Mouse (Mus musculus): ENCODE results near the gene Hs3st4. TPM values are rescaled to one million over a fixed set of nuclear protein-coding genes. Genes with fewer than 3 reads are reported as not detected.

The Hs3st4 gene
- polyA plus RNA-seq, 1 experiment, result 0.09 TPM

- H3K27me3 ChIP-seq (ENCODE audit: control insufficient read depth, insufficient read depth, low read length), result no peaks in the 10 kb centered on the region
- no peak overlapping the region for H3K27ac ChIP-seq (ENCODE audit: insufficient read depth, low read depth, low read length)
- TF ChIP-seq CTCF (IDR thresholded peaks at IDR 0.05; ENCODE audit: extremely low read depth, insufficient read length, insufficient replicate concordance, low read depth, low read length) (no peak), POLR2A (IDR thresholded peaks at IDR 0.05; ENCODE audit: low read depth, low read length) (no peak)
- no peaks in the 10 kb centered on the region for H3K36me3 ChIP-seq (ENCODE audit: control insufficient read depth, insufficient read depth, low read length)
- peaks cover 3% of the 10 kb centered on the region; the same call in 1 of the 2 replicates for H3K4me1 ChIP-seq (ENCODE audit: control insufficient read depth, insufficient read depth, insufficient read length, low read length)
- no peak overlapping the region for H3K4me3 ChIP-seq (ENCODE audit: low read depth, low read length)
- 21% methylated on average over 1 of the region's 1 CpGs for WGBS
Measured at GRCm38 (mm10) chr7:124372297-124372696, 389.6 kb downstream of the Hs3st4 start.

GRCm38 (mm10) chr7:124372697-124373096 lies 390.0 kb downstream of the Hs3st4 start:
- Histone ChIP-seq H3K36me3 (ENCODE audit: control insufficient read depth, insufficient read depth, low read length) (no peaks in the 10 kb centered on the region), H3K27me3 (ENCODE audit: control insufficient read depth, insufficient read depth, low read length) (no peaks in the 10 kb centered on the region), H3K4me3 (ENCODE audit: low read depth, low read length) (no peak overlapping the region), H3K27ac (ENCODE audit: insufficient read depth, low read depth, low read length) (no peak overlapping the region), H3K4me1 (ENCODE audit: control insufficient read depth, insufficient read depth, insufficient read length, low read length) (peaks cover 3% of the 10 kb centered on the region; the same call in 1 of the 2 replicates)
- TF ChIP-seq CTCF (IDR thresholded peaks at IDR 0.05; ENCODE audit: extremely low read depth, insufficient read length, insufficient replicate concordance, low read depth, low read length) (no peak), POLR2A (IDR thresholded peaks at IDR 0.05; ENCODE audit: low read depth, low read length) (no peak)
- WGBS, result 26% methylated on average over 2 of the region's 2 CpGs

GRCm38 (mm10) chr7:124383489-124383888 lies 400.8 kb downstream of the Hs3st4 start:
- WGBS, result 34% methylated on average over 4 of the region's 4 CpGs
- TF ChIP-seq POLR2A (IDR thresholded peaks at IDR 0.05; ENCODE audit: low read depth, low read length) (no peak), CTCF (IDR thresholded peaks at IDR 0.05; ENCODE audit: extremely low read depth, insufficient read length, insufficient replicate concordance, low read depth, low read length) (no peak)
- 0 out of 2 replicates have a peak, but pooled peaks cover 2% of the 10 kb centered on the region for H3K4me1 ChIP-seq (ENCODE audit: control insufficient read depth, insufficient read depth, insufficient read length, low read length)

GRCm38 (mm10) chr7:124399184-124399583 lies 416.5 kb downstream of the Hs3st4 start:
- no peaks in the 10 kb centered on the region for H3K36me3 ChIP-seq (ENCODE audit: control insufficient read depth, insufficient read depth, low read length)
- TF ChIP-seq CTCF (IDR thresholded peaks at IDR 0.05; ENCODE audit: extremely low read depth, insufficient read length, insufficient replicate concordance, low read depth, low read length) (no peak), POLR2A (IDR thresholded peaks at IDR 0.05; ENCODE audit: low read depth, low read length) (no peak)
- no peaks in the 10 kb centered on the region for H3K4me1 ChIP-seq (ENCODE audit: control insufficient read depth, insufficient read depth, insufficient read length, low read length)
- H3K4me3 ChIP-seq (ENCODE audit: low read depth, low read length), result no peak overlapping the region
- no peak overlapping the region for H3K27ac ChIP-seq (ENCODE audit: insufficient read depth, low read depth, low read length)
- no peaks in the 10 kb centered on the region for H3K27me3 ChIP-seq (ENCODE audit: control insufficient read depth, insufficient read depth, low read length)

More at GRCm38 (mm10) chr7:124383489-124383888, 400.8 kb downstream of the Hs3st4 start:
- Histone ChIP-seq H3K27ac (ENCODE audit: insufficient read depth, low read depth, low read length) (no peak overlapping the region), H3K4me3 (ENCODE audit: low read depth, low read length) (no peak overlapping the region), H3K27me3 (ENCODE audit: control insufficient read depth, insufficient read depth, low read length) (no peaks in the 10 kb centered on the region), H3K36me3 (ENCODE audit: control insufficient read depth, insufficient read depth, low read length) (no peaks in the 10 kb centered on the region)

- Histone ChIP-seq H3K4me3 (ENCODE audit: low read depth, low read length) (no peak overlapping the region), H3K27ac (ENCODE audit: insufficient read depth, low read depth, low read length) (no peak overlapping the region), H3K4me1 (ENCODE audit: control insufficient read depth, insufficient read depth, insufficient read length, low read length) (no peaks in the 10 kb centered on the region), H3K27me3 (ENCODE audit: control insufficient read depth, insufficient read depth, low read length) (no peaks in the 10 kb centered on the region), H3K36me3 (ENCODE audit: control insufficient read depth, insufficient read depth, low read length) (no peaks in the 10 kb centered on the region)
- no peak for TF ChIP-seq CTCF (IDR thresholded peaks at IDR 0.05; ENCODE audit: extremely low read depth, insufficient read length, insufficient replicate concordance, low read depth, low read length)
- TF ChIP-seq POLR2A (IDR thresholded peaks at IDR 0.05; ENCODE audit: low read depth, low read length), result no peak
Measured at GRCm38 (mm10) chr7:124426951-124427350, 444.3 kb downstream of the Hs3st4 start.
